Comparison of ENCODE assay signal across 24 mouse cellular contexts in genomic region chr11:70284757-70285156, GRCm38 (mm10). TPM values are rescaled to one million over a fixed set of nuclear protein-coding genes. Genes with fewer than 3 reads are reported as not detected.
A peak's percentile ranks its signal among the peaks of the same experiment; 100 is the strongest.
DNase-seq lines count a peak whose midpoint lies in the region; ATAC-seq and TF ChIP-seq lines count a peak whose summit lies in the region.
"Had no signal": no experiment of that assay in that cellular context is flagged by ENCODE, and none has a peak within 500 bp of the region (broad histone marks: within the 10 kb centered on the region; RNA-seq: fewer than 3 reads in every experiment).

No protein-coding gene starts in this region.

- ATAC-seq in kidney, postnatal 0 days (replicated peaks; ENCODE audit: low FRiP score, low read depth) = no peak
- no peak for ATAC-seq in midbrain, postnatal 0 days (ENCODE audit: low FRiP score)
- ATAC-seq: CD4-positive, CD25-positive, alpha-beta regulatory T cell, adult 4 months had no signal

- H3K27ac ChIP-seq in kidney, postnatal 0 days = no peak overlapping the region
- H3K27ac ChIP-seq in kidney, adult 2 months (ENCODE audit: insufficient read depth, low read depth, low read length) = no peak overlapping the region
- no peak overlapping the region for H3K27ac ChIP-seq in midbrain, postnatal 0 days (ENCODE audit: low read depth, low read length)
- no peak overlapping the region for H3K27ac ChIP-seq in midbrain, embryonic 10.5 days (replicated peaks)
- H3K27ac ChIP-seq: hindbrain, embryonic 10.5 days; limb, embryonic 12.5 days; neural tube, embryonic 12.5 days had no signal

- no peaks in the 10 kb centered on the region for H3K9me3 ChIP-seq in kidney, postnatal 0 days (replicated peaks; ENCODE audit: low read length)
- H3K9me3 ChIP-seq in midbrain, postnatal 0 days (ENCODE audit: low read length) = no peaks in the 10 kb centered on the region
- no peaks in the 10 kb centered on the region for H3K9me3 ChIP-seq in midbrain, embryonic 10.5 days (replicated peaks)
- H3K9me3 ChIP-seq: hindbrain, embryonic 10.5 days; limb, embryonic 12.5 days; neural tube, embryonic 12.5 days had no signal

- no peak overlapping the region for H3K4me2 ChIP-seq in kidney, postnatal 0 days (ENCODE audit: low read length)
- H3K4me2 ChIP-seq in midbrain, postnatal 0 days (ENCODE audit: low read depth, low read length, poor library complexity, severe bottlenecking) = no peak overlapping the region
- no peak overlapping the region for H3K4me2 ChIP-seq in myocyte (ENCODE audit: low read depth)
- H3K4me2 ChIP-seq: limb, embryonic 12.5 days; midbrain, embryonic 11.5 days; neural tube, embryonic 12.5 days had no signal

- H3ac ChIP-seq in myocyte (ENCODE audit: control insufficient read depth, insufficient read length) = no peak overlapping the region

- no peak for TF ChIP-seq CTCF in kidney, postnatal 0 days (IDR thresholded peaks at IDR 0.05; ENCODE audit: low read depth)
- no peak for TF ChIP-seq CTCF in kidney, adult 2 months (conservative IDR thresholded peaks at IDR 0.05; ENCODE audit: insufficient read depth, insufficient read length, low read depth, low read length)
- no peak for TF ChIP-seq CTCF in midbrain, postnatal 0 days (IDR thresholded peaks at IDR 0.05)

- no peak for TF ChIP-seq POLR2A in kidney, adult 2 months (IDR thresholded peaks at IDR 0.05; ENCODE audit: low read depth, low read length)
- no peak for TF ChIP-seq POLR2A in myocyte (IDR thresholded peaks at IDR 0.05; ENCODE audit: insufficient read length, low read depth)

- H3K27me3 ChIP-seq in kidney, postnatal 0 days (ENCODE audit: insufficient read depth, low read length) = no peaks in the 10 kb centered on the region
- H3K27me3 ChIP-seq in kidney, adult 2 months (replicated peaks; ENCODE audit: control insufficient read depth, insufficient read depth, low read length) = no peaks in the 10 kb centered on the region
- H3K27me3 ChIP-seq in midbrain, postnatal 0 days (ENCODE audit: insufficient read depth, low read length) = no peaks in the 10 kb centered on the region
- H3K27me3 ChIP-seq in midbrain, embryonic 10.5 days (ENCODE audit: low read depth, poor library complexity, severe bottlenecking) = no peaks in the 10 kb centered on the region
- no peaks in the 10 kb centered on the region for H3K27me3 ChIP-seq in myocyte (ENCODE audit: control insufficient read depth, insufficient read depth, insufficient read length)
- H3K27me3 ChIP-seq: limb, embryonic 12.5 days; neural tube, embryonic 12.5 days had no signal

- peak; percentile 32 for DNase-seq in kidney, postnatal 0 days (ENCODE audit: low spot score)
- no peak for DNase-seq in kidney, adult 2 months
- peak; percentile 20 for DNase-seq in midbrain, postnatal 0 days (ENCODE audit: low spot score)
- no peak for DNase-seq in midbrain, embryonic 10.5 days (ENCODE audit: low spot score)
- DNase-seq in cerebellum, adult 18-20 months = no peak
- DNase-seq in right cerebral cortex, postnatal 14 days = no peak
- DNase-seq: adrenal gland, postnatal 25 days; cerebellum, adult 11-12 months; cerebellum, postnatal 25 days; embryo, embryonic 11 days; gastrocnemius, postnatal 25 days; lung, postnatal 36 days; thymus, postnatal 14 days had no signal

- no peaks in the 10 kb centered on the region for H3K4me1 ChIP-seq in kidney, postnatal 0 days (replicated peaks; ENCODE audit: insufficient read depth, low read length)
- no peaks in the 10 kb centered on the region; the same call in 1 of the 2 replicates for H3K4me1 ChIP-seq in kidney, adult 2 months (ENCODE audit: control insufficient read depth, insufficient read depth, low read length)
- no peaks in the 10 kb centered on the region for H3K4me1 ChIP-seq in midbrain, postnatal 0 days (ENCODE audit: insufficient read depth, low read length)
- H3K4me1 ChIP-seq in midbrain, embryonic 10.5 days = peaks cover 4% of the 10 kb centered on the region; the same call in 1 of the 2 replicates
- H3K4me1 ChIP-seq: hindbrain, embryonic 10.5 days; limb, embryonic 12.5 days; neural tube, embryonic 12.5 days had no signal

- no peak overlapping the region for H3K4me3 ChIP-seq in kidney, postnatal 0 days (replicated peaks; ENCODE audit: low read depth, low read length)
- no peak overlapping the region for H3K4me3 ChIP-seq in kidney, adult 2 months (ENCODE audit: insufficient read depth, low read depth, low read length)
- H3K4me3 ChIP-seq in midbrain, postnatal 0 days (ENCODE audit: low read depth, low read length) = no peak overlapping the region
- no peak overlapping the region for H3K4me3 ChIP-seq in midbrain, embryonic 10.5 days
- H3K4me3 ChIP-seq in myocyte = no peak overlapping the region
- H3K4me3 ChIP-seq: hindbrain, embryonic 10.5 days; limb, embryonic 12.5 days; neural tube, embryonic 12.5 days had no signal

- no peaks in the 10 kb centered on the region for H3K36me3 ChIP-seq in kidney, postnatal 0 days (ENCODE audit: insufficient read depth, low read length)
- no peaks in the 10 kb centered on the region for H3K36me3 ChIP-seq in kidney, adult 2 months (ENCODE audit: control insufficient read depth, insufficient read depth, low read length)
- H3K36me3 ChIP-seq in midbrain, postnatal 0 days (ENCODE audit: insufficient read depth, low read length) = no peaks in the 10 kb centered on the region
- no peaks in the 10 kb centered on the region for H3K36me3 ChIP-seq in midbrain, embryonic 10.5 days
- H3K36me3 ChIP-seq in myocyte (ENCODE audit: control insufficient read depth, insufficient read depth) = no peaks in the 10 kb centered on the region
- H3K36me3 ChIP-seq: hindbrain, embryonic 10.5 days; limb, embryonic 12.5 days; neural tube, embryonic 12.5 days had no signal

- H3K79me2 ChIP-seq in myocyte (ENCODE audit: control insufficient read depth, insufficient read depth) = no peaks in the 10 kb centered on the region

- WGBS in kidney, postnatal 0 days = 72% methylated on average over 3 of the region's 3 CpGs
- 50% methylated on average over 3 of the region's 3 CpGs for WGBS in kidney, adult 2 months
- 85% methylated on average over 3 of the region's 3 CpGs for WGBS in midbrain, postnatal 0 days
- 92% methylated on average over 3 of the region's 3 CpGs for WGBS in midbrain, embryonic 10.5 days

- H3K9ac ChIP-seq in kidney, postnatal 0 days (ENCODE audit: low read depth, low read length) = no peak overlapping the region
- H3K9ac ChIP-seq in midbrain, postnatal 0 days (replicated peaks; ENCODE audit: low read length, poor library complexity, severe bottlenecking) = no peak overlapping the region
- H3K9ac ChIP-seq: limb, embryonic 12.5 days; neural tube, embryonic 12.5 days had no signal

TF ChIP-seq in myocyte, 11 proteins besides CTCF, POLR2A, EP300 and RAD21:
- TF ChIP-seq CEBPB (IDR thresholded peaks at IDR 0.05; ENCODE audit: insufficient read depth, poor library complexity, severe bottlenecking) (peak; percentile 67), SRF (IDR thresholded peaks at IDR 0.05; ENCODE audit: control insufficient read depth, insufficient read length, low read depth) (no peak), MYOD1 (IDR thresholded peaks at IDR 0.05; ENCODE audit: control insufficient read depth in 1 of 3, insufficient read length in 2 of 3, low read depth in 2 of 3) (peak; percentile 24 to 90 (median 67)), MYOG (IDR thresholded peaks at IDR 0.05; ENCODE audit: control insufficient read depth in 1 of 3, insufficient read depth in 1 of 3, insufficient read length in 2 of 3, low read depth in 2 of 3) (peak in 1 of 3 experiments; percentile 43), E2F4 (IDR thresholded peaks at IDR 0.05; ENCODE audit: insufficient read depth) (no peak), REST (IDR thresholded peaks at IDR 0.05; ENCODE audit: insufficient read depth, insufficient read length) (no peak)

RNA-seq across cellular contexts. Expression of gene Alox12, which starts 29.6 kb away (rescaled TPM):
- polyA plus RNA-seq in kidney, postnatal 0 days (2015; fragmentation: Nextera tagmentation; extraction: Ambion mirVana) = 3.8 and 4.0 TPM in 2 replicates
- 5.8 and 6.0 TPM in 2 replicates for polyA plus RNA-seq in kidney, adult 2 months (2012; rRNA removed)
- 0.16 and 0.57 TPM in 2 replicates for total RNA-seq in midbrain, postnatal 0 days (2014; rRNA removed)
- polyA plus RNA-seq in midbrain, postnatal 0 days (2015; fragmentation: Nextera tagmentation; extraction: Ambion mirVana) = 0.29 and 0.35 TPM in 2 replicates
- polyA plus RNA-seq in midbrain, embryonic 10.5 days (2016; fragmentation: Nextera tagmentation; extraction: Ambion mirVana) = 2.5 TPM in 2 replicates
- polyA plus RNA-seq in myocyte (2012; fragmentation: generic; extraction: Trizol) = 0.25 TPM

RNA-seq across cellular contexts. Expression of gene Alox12e, which starts 37.7 kb away (rescaled TPM):
- polyA plus RNA-seq in kidney, postnatal 0 days (2015; fragmentation: Nextera tagmentation; extraction: Ambion mirVana) = 0.10 and 0.16 TPM in 2 replicates
- polyA plus RNA-seq in kidney, adult 2 months (2012; rRNA removed) = 0.07 TPM in 1 of 2 replicates, not detected in the other
- 0.05 TPM in 1 of 2 replicates, not detected in the other for total RNA-seq in midbrain, postnatal 0 days (2014; rRNA removed)
- polyA plus RNA-seq in midbrain, postnatal 0 days (2015; fragmentation: Nextera tagmentation; extraction: Ambion mirVana) = 0.16 and 0.31 TPM in 2 replicates
- polyA plus RNA-seq in midbrain, embryonic 10.5 days (2016; fragmentation: Nextera tagmentation; extraction: Ambion mirVana) = not detected in 2 replicates
- polyA plus RNA-seq in myocyte (2012; fragmentation: generic; extraction: Trizol) = not detected
- total RNA-seq: adrenal gland, postnatal 25 days; gastrocnemius, postnatal 25 days; layer of hippocampus, postnatal 10 days; monocyte, adult 5-6 weeks had no signal
- polyA plus RNA-seq: CD4-positive, CD25-positive, alpha-beta regulatory T cell, adult 4 months; forebrain, embryonic 11.5 days; heart, postnatal 0 days; hindbrain, embryonic 10.5 days; kidney, embryonic 14.5 days; limb, embryonic 12.5 days; midbrain, embryonic 11.5 days; neural tube, embryonic 12.5 days had no signal

RNA-seq across cellular contexts. Expression of gene Rnasek, which starts 45.1 kb away (rescaled TPM):
- polyA plus RNA-seq in kidney, postnatal 0 days (2015; fragmentation: Nextera tagmentation; extraction: Ambion mirVana) = 455 and 492 TPM in 2 replicates
- 457 and 485 TPM in 2 replicates for polyA plus RNA-seq in kidney, adult 2 months (2012; rRNA removed)
- 66.1 and 81.2 TPM in 2 replicates for total RNA-seq in midbrain, postnatal 0 days (2014; rRNA removed)
- 588 and 612 TPM in 2 replicates for polyA plus RNA-seq in midbrain, postnatal 0 days (2015; fragmentation: Nextera tagmentation; extraction: Ambion mirVana)
- polyA plus RNA-seq in midbrain, embryonic 10.5 days (2016; fragmentation: Nextera tagmentation; extraction: Ambion mirVana) = 104 and 128 TPM in 2 replicates
- polyA plus RNA-seq in myocyte (2012; fragmentation: generic; extraction: Trizol) = 339 TPM

RNA-seq across cellular contexts. Expression of gene Gm21988, which starts 45.1 kb away (rescaled TPM):
- 15.6 and 15.9 TPM in 2 replicates for polyA plus RNA-seq in kidney, postnatal 0 days (2015; fragmentation: Nextera tagmentation; extraction: Ambion mirVana)
- polyA plus RNA-seq in kidney, adult 2 months (2012; rRNA removed) = 13.9 and 15.8 TPM in 2 replicates
- total RNA-seq in midbrain, postnatal 0 days (2014; rRNA removed) = 3.4 and 5.5 TPM in 2 replicates
- polyA plus RNA-seq in midbrain, postnatal 0 days (2015; fragmentation: Nextera tagmentation; extraction: Ambion mirVana) = 18.6 and 20.1 TPM in 2 replicates
- polyA plus RNA-seq in midbrain, embryonic 10.5 days (2016; fragmentation: Nextera tagmentation; extraction: Ambion mirVana) = 9.6 and 10.7 TPM in 2 replicates
- polyA plus RNA-seq in myocyte (2012; fragmentation: generic; extraction: Trizol) = 9.2 TPM
- total RNA-seq: monocyte, adult 5-6 weeks had no signal

RNA-seq across cellular contexts. Expression of gene 0610010K14Rik, which starts 47.0 kb away (rescaled TPM):
- 147 and 150 TPM in 2 replicates for polyA plus RNA-seq in kidney, postnatal 0 days (2015; fragmentation: Nextera tagmentation; extraction: Ambion mirVana)
- 73.6 and 78.9 TPM in 2 replicates for polyA plus RNA-seq in kidney, adult 2 months (2012; rRNA removed)
- total RNA-seq in midbrain, postnatal 0 days (2014; rRNA removed) = 43.0 and 76.9 TPM in 2 replicates
- 138 and 154 TPM in 2 replicates for polyA plus RNA-seq in midbrain, postnatal 0 days (2015; fragmentation: Nextera tagmentation; extraction: Ambion mirVana)
- polyA plus RNA-seq in midbrain, embryonic 10.5 days (2016; fragmentation: Nextera tagmentation; extraction: Ambion mirVana) = 241 and 244 TPM in 2 replicates
- 75.5 TPM for polyA plus RNA-seq in myocyte (2012; fragmentation: generic; extraction: Trizol)

Comparison
In these comparisons a context has a peak if more than half of its experiments do, and no peak if none do; other contexts are left out.
1. DNase-seq: peak in kidney, postnatal 0 days (single experiment) and midbrain, postnatal 0 days (single experiment); none in kidney, adult 2 months (single experiment), midbrain, embryonic 10.5 days (single experiment), cerebellum, adult 18-20 months (0 of 2) and right cerebral cortex, postnatal 14 days (single experiment).